Mouse (Mus musculus): ENCODE data around the gene Hmmr. TPM values are rescaled to one million over a fixed set of nuclear protein-coding genes. Genes with fewer than 3 reads are reported as not detected.

The Hmmr gene
- polyA plus RNA-seq (2014; fragmentation: Illumina TruSeq; extraction: RNeasy Lipid Tissue Mini Kit (QIAGEN cat#74804); ENCODE audit: low read depth, low replicate concordance), result 0.44 TPM

GRCm38 (mm10) chr11:40733339-40734174, at the start of gene Hmmr, which contains the start of gene Nudcd2:
Gene Hmmr, minus strand, starts transcription at chr11:40733422.
Gene Nudcd2, plus strand, starts transcription at chr11:40733667.

DNA sequence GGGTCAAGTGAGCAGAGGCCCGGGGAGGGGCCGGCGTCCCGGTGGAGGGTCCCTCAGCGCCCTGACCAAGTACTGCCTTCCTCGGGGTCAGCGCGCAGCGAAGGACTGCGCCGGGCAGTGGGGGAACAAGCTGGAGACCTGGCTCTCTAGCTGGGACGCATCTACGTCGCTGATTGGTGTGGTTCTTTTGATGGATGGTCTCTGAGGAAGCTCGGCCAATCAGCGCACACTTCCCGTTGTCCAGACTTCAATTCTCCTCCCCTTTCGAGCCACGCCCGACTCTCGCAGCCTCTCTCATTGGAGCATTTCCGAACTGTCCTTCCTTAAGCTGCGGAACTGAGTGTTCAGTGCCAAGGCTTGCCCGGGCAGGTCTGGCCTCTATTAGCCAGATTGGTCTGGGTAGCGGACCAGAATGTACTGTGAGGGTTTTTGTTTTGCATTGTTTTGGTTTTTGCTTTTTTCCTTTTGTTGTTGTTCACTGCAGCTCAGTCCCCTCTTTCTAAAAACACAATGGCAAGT, 21.9 kb upstream of the Hmmr start, which contains the start of gene Ccng1:
Ccng1 (minus strand) TSS at position 203 of the 519 bp plus-strand sequence.

GRCm38 (mm10) chr11:40695103-40695502, 38.1 kb downstream of the Hmmr start, which contains the start of gene Mat2b:
Gene Mat2b, minus strand, starts transcription at chr11:40695203.

Other genes with a start within 250 kb of the Hmmr start
- gene Mat2b, start 38.2 kb downstream of the Hmmr start, polyA plus RNA-seq (2014; fragmentation: Illumina TruSeq; extraction: RNeasy Lipid Tissue Mini Kit (QIAGEN cat#74804); ENCODE audit: low read depth, low replicate concordance), result 137 TPM
- gene Nudcd2, start 245 bp upstream of the Hmmr start, polyA plus RNA-seq (2014; fragmentation: Illumina TruSeq; extraction: RNeasy Lipid Tissue Mini Kit (QIAGEN cat#74804); ENCODE audit: low read depth, low replicate concordance), result 99.9 TPM
- gene Ccng1, start 21.9 kb upstream of the Hmmr start, polyA plus RNA-seq (2014; fragmentation: Illumina TruSeq; extraction: RNeasy Lipid Tissue Mini Kit (QIAGEN cat#74804); ENCODE audit: low read depth, low replicate concordance), result 436 TPM